Mouse (Mus musculus) G1E (cell line): ENCODE measurements around the gene Lect2.

Experiments
- CTCF ChIP-seq: IDR thresholded peaks from 2 replicates; pipeline ENCODE4 v1.5.1; 2012; ENCODE audit warnings: low read depth, low read length, inconsistent platforms, mixed read lengths
- TAL1 ChIP-seq: conservative IDR thresholded peaks from 2 replicates; pipeline ENCODE4 v1.6.1; 2012; ENCODE audit warnings: low read depth, low read length, inconsistent platforms, mixed read lengths

DNA sequence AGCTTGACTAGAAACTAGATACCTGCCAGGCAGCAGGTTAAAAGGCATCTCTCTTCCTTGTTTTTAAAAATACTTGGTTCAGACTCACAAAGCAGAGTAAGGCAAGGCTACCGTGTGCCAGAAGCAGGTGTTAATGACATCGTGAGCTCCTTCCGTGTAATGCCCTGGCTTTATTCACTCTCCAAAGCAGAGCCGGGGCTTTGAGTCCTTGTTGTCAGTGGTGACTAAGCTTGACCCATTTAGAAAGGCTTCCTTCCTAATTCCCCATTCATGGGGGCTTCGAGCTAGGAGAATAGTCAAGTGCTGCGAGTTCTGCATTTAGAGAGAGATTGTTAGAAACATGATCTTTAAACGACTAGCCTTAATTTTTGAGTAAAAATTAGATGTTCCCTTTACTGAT is 31.5 kb downstream of the Lect2 start:
- TF ChIP-seq CTCF: no peak
- TF ChIP-seq TAL1: no peak
